Mouse (Mus musculus): Measurements from ENCODE around the gene Vezt.

- no peak for TF ChIP-seq CTCF (IDR thresholded peaks at IDR 0.05; ENCODE audit: borderline replicate concordance, extremely low read depth, insufficient read depth, insufficient read length)
- TF ChIP-seq POLR2A (IDR thresholded peaks at IDR 0.05; ENCODE audit: borderline replicate concordance, extremely low read depth, insufficient read depth, insufficient read length, poor library complexity, severe bottlenecking): no peak
These were observed 24.0 kb upstream of the Vezt start for GRCm38 (mm10) chr10:94059618-94060055.
